Mouse (Mus musculus) intestine, postnatal 0 days (tissue): Measurements from ENCODE around the gene Plcb2. TPM values are rescaled to one million over a fixed set of nuclear protein-coding genes. Genes with fewer than 3 reads are reported as not detected.

Experiments
- ATAC-seq: fragments of 200-750 bp; cut with Nextera tagmentation; 2 replicates; pipeline ENCODE4 v1.8.0; 2017; ENCODE audit warnings: mild to moderate bottlenecking, moderate TSS enrichment, moderate library complexity
- H3K27ac ChIP-seq: fragments of 300-500 bp; sonication (generic); 2 replicates; pipeline ENCODE4 v1.5.1; 2014; ENCODE audit warnings: mild to moderate bottlenecking, low read depth, low read length, moderate library complexity
- H3K27me3 ChIP-seq: fragments of 300-500 bp; sonication (generic); replicated peaks from 2 replicates; pipeline ENCODE4 v1.6.1; 2014; ENCODE audit warnings: low read length, mixed read lengths; ENCODE audit not compliant: control insufficient read depth, insufficient read depth
- H3K36me3 ChIP-seq: fragments of 300-500 bp; sonication (generic); 2 replicates; pipeline ENCODE4 v1.6.1; 2014; ENCODE audit warnings: mild to moderate bottlenecking, moderate library complexity; ENCODE audit not compliant: control insufficient read depth, insufficient read depth
- H3K4me1 ChIP-seq: fragments of 300-500 bp; sonication (generic); replicated peaks from 2 replicates; pipeline ENCODE4 v1.6.1; 2014; ENCODE audit warnings: antibody characterized with exemption, low read length, mixed read lengths; ENCODE audit not compliant: control insufficient read depth, insufficient read depth
- H3K4me2 ChIP-seq: fragments of 300-500 bp; sonication (generic); replicated peaks from 2 replicates; pipeline ENCODE4 v1.6.1; 2014; ENCODE audit warnings: low read depth, mild to moderate bottlenecking, moderate library complexity
- H3K4me3 ChIP-seq: fragments of 300-500 bp; sonication (generic); 2 replicates; pipeline ENCODE4 v1.5.1; 2014; ENCODE audit warnings: low read depth, low read length
- H3K9ac ChIP-seq: fragments of 300-500 bp; sonication (generic); 2 replicates; pipeline ENCODE4 v1.6.1; 2014; ENCODE audit warnings: mild to moderate bottlenecking, low read depth, low read length
- H3K9me3 ChIP-seq: fragments of 300-500 bp; sonication (generic); 2 replicates; pipeline ENCODE4 v1.6.1; 2016; ENCODE audit warnings: mixed run types; ENCODE audit not compliant: control insufficient read depth
- CTCF ChIP-seq: sonication (generic); IDR thresholded peaks from 2 replicates; pipeline ENCODE4 v1.5.1; 2016; ENCODE audit warnings: low read depth, mild to moderate bottlenecking, control low read depth, antibody characterized with exemption, moderate library complexity
- WGBS: fragments of 180-500 bp; shearing (Covaris S2); extraction: QIAGEN DNeasy Blood & Tissue Kit; methylation state at CpG from one replicate; pipeline ENCODE4 v1.1.7; 2014; 5-methylcytosine and 5-hydroxymethylcytosine counted together
- polyA plus RNA-seq: library from polyadenylated mRNA; unstranded; fragments of >200 nt; fragmentation: Nextera tagmentation; extraction: Ambion mirVana; gene quantifications from 2 replicates; pipeline ENCODE4 v1.2.1, GENCODE M21; 2015

The Plcb2 gene
- polyA plus RNA-seq, 1 experiment from 2014 or later = 0.59 TPM

DNA sequence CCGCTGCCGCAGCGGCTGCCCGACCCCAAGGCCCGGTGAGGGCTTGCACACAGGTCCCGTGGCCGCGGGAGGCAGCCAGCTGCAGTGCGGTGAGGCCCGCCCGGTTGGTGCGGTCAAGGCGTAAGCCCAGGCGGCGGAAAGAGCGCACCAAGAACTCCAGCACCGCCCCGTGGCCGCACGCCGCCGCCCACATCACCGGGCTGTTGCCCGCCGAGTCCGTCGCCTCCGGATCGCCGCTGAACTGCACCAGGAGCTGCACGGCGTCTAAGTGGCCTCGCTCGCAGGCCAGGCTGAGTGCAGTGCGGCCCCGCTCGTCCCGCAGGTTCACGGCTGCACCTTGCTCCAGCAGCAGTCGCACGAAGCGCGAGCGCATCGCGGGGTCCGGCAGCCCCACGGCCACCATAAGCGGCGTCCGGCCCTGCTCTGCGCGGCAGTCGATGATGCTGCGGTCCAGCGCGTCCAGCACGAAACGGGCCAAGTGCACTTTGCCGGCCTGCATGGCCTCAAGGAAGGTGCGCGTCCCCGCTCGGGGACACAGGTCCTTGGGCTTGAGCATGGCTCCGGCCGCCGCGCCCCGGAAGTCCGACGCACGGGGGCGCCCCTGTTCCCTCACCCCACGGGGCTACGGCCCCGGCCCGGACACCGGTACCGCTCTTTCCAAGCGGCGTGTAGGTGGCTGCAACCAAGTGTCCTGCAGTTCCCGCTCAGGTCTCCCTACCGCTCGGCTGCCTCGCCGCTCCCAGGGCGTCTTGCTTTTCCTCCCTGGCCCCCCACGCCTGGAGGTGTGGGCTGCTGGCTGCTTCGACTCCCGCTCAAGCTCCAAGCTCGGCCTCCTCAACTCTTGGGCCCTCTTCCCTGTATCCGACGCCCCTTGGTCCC lies 25.1 kb downstream of the Plcb2 start:
- no peaks in the 10 kb centered on the region for H3K36me3 ChIP-seq
- H3K4me2 ChIP-seq = peak overlapping the region; percentile 83
- 0 out of 2 replicates have a peak, but pooled peaks cover 6% of the 10 kb centered on the region for H3K4me1 ChIP-seq
- ATAC-seq = peak; percentile 28
- H3K27me3 ChIP-seq = peaks cover 81% of the 10 kb centered on the region
- H3K27ac ChIP-seq = peak overlapping the region; percentile 28; the same call in 1 of the 2 replicates
- H3K9me3 ChIP-seq = no peaks in the 10 kb centered on the region
- peak overlapping the region; percentile 51 for H3K4me3 ChIP-seq
- TF ChIP-seq CTCF = peak; percentile 60
- under 1% methylated on average over 92 of the region's 93 CpGs for WGBS
- 0 out of 2 replicates have a peak overlapping the region, but pooled peaks have one; percentile 26 for H3K9ac ChIP-seq

DNA sequence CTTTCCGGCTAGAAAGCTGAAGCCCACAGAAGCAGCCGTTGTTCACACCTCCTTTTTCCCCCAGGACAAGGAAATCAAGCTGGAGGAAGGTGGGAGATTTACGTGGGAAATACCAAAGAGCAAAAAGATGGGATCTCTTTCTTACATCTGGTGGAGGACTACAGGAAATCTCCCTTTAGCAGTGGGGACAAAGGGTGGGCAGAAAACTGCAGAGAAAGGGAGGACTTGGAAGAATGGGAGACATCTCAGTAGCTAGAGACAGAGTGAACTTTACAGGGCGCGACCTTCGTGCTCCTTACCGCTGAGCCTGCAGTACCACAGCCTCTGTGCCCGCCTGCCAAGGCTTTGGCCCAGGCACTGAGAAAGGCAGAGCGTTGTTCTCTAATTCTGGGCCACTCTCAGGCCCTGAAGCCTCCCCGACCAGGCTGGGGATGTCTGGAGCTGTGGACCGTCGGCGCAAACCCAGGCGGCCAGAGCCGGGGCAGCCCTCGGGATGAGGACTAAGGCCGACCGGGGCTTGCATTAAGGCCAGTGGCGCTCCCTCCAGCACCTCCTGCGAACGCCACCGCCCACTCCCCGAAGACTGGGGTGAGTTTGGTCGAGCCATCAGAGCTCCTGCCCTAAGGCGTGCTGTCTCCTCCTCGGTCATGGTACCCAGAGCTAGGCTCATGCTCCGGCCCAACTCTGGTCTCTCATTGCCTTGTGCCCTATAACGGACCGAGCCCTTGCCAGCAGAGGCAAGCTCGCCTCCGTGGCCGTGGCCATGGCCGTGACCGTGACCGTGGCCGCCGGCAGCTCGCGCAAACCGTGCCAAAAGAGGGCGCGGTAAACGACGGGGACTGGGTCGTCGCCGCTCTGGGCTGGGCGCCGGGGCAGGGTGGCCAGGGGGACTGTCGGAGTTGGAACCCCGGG lies 26.0 kb downstream of the Plcb2 start:
- Histone ChIP-seq H3K27ac (no peak overlapping the region), H3K27me3 (peaks cover 73% of the 10 kb centered on the region), H3K9me3 (no peaks in the 10 kb centered on the region), H3K4me1 (0 out of 2 replicates have a peak, but pooled peaks cover 6% of the 10 kb centered on the region), H3K9ac (0 out of 2 replicates have a peak overlapping the region, but pooled peaks have one; percentile 26), H3K4me2 (peak overlapping the region; percentile 83), H3K4me3 (peak overlapping the region; percentile 51), H3K36me3 (no peaks in the 10 kb centered on the region)
- no peak for ATAC-seq
- TF ChIP-seq CTCF = no peak
- 11% methylated on average over 51 of the region's 51 CpGs for WGBS

DNA sequence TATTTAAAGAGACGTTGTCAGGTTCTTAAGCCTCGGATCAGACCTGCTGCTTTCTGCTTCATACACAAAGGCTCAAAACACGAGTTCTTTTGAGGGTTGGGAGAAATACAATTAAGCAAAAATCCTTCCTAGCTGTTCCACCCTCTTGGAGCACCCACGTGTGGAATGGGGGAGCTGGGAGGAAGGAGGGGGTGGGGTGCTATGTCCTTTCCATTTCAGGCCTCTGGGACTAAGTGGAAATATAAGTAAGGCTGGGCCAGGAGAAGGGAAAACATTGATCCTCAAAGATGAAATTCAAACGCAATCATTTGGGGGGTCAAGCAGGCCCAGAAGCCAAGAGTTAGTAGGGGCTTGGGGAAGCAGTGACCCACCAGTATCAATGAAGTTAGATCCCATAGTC lies 27.1 kb downstream of the Plcb2 start:
- Histone ChIP-seq H3K36me3 (no peaks in the 10 kb centered on the region), H3K4me3 (no peak overlapping the region), H3K9ac (no peak overlapping the region), H3K27ac (no peak overlapping the region), H3K4me1 (0 out of 2 replicates have a peak, but pooled peaks cover 6% of the 10 kb centered on the region), H3K4me2 (no peak overlapping the region), H3K27me3 (peaks cover 63% of the 10 kb centered on the region), H3K9me3 (no peaks in the 10 kb centered on the region)
- no peak for TF ChIP-seq CTCF
- no peak for ATAC-seq
- 39% methylated on average over 5 of the region's 5 CpGs for WGBS

GRCm38 (mm10) chr2:118700179-118701062 lies 27.8 kb downstream of the Plcb2 start:
- H3K4me3 ChIP-seq = peak overlapping the region; percentile 6
- WGBS = 6% methylated on average over 32 of the region's 32 CpGs
- no peak overlapping the region; the same call in 1 of the 2 replicates for H3K27ac ChIP-seq
- TF ChIP-seq CTCF = peak; percentile 94
- 0 out of 2 replicates have a peak, but pooled peaks cover 6% of the 10 kb centered on the region for H3K4me1 ChIP-seq
- ATAC-seq = peak; percentile 46; the same call in 1 of the 2 replicates
- H3K27me3 ChIP-seq = peaks cover 56% of the 10 kb centered on the region
- no peaks in the 10 kb centered on the region for H3K36me3 ChIP-seq
- no peaks in the 10 kb centered on the region for H3K9me3 ChIP-seq
- H3K9ac ChIP-seq = no peak overlapping the region
- peak overlapping the region; percentile 54 for H3K4me2 ChIP-seq

- ATAC-seq = no peak
- H3K27ac ChIP-seq = no peak overlapping the region
- H3K9me3 ChIP-seq = no peaks in the 10 kb centered on the region
- no peak for TF ChIP-seq CTCF
- no peak overlapping the region for H3K4me2 ChIP-seq
- no peak overlapping the region for H3K4me3 ChIP-seq
- H3K36me3 ChIP-seq = no peaks in the 10 kb centered on the region
- WGBS = 62% methylated on average over 7 of the region's 7 CpGs
- H3K27me3 ChIP-seq = peaks cover 32% of the 10 kb centered on the region
- no peak overlapping the region for H3K9ac ChIP-seq
- H3K4me1 ChIP-seq = 0 out of 2 replicates have a peak, but pooled peaks cover 4% of the 10 kb centered on the region
Observed at GRCm38 (mm10) chr2:118697955-118698354, 30.3 kb downstream of the Plcb2 start.
